Comparison of ENCODE assay signal across 35 mouse cellular contexts in genomic region chr2:28171962-28172361, GRCm38 (mm10). TPM values are rescaled to one million over a fixed set of nuclear protein-coding genes. Genes with fewer than 3 reads are reported as not detected.
"Had no signal": no experiment of that assay in that cellular context is flagged by ENCODE, and none has a peak within 500 bp of the region (broad histone marks: within the 10 kb centered on the region; RNA-seq: fewer than 3 reads in every experiment).

No protein-coding gene starts in this region.

- H3K4me1 ChIP-seq: heart, embryonic 10.5 days; heart, embryonic 12.5 days; heart, embryonic 15.5 days; hindbrain, embryonic 12.5 days; intestine, embryonic 15.5 days had no signal

- H3K4me3 ChIP-seq: heart, adult 2 months; heart, embryonic 10.5 days; heart, embryonic 12.5 days; heart, embryonic 13.5 days; heart, embryonic 15.5 days; hindbrain, embryonic 12.5 days; hindbrain, embryonic 13.5 days; hindbrain, embryonic 15.5 days; intestine, embryonic 15.5 days; kidney, embryonic 15.5 days; layer of hippocampus, adult 2 months had no signal

- H3K27ac ChIP-seq: heart, adult 2 months; heart, embryonic 10.5 days; heart, embryonic 13.5 days; heart, embryonic 15.5 days; hindbrain, embryonic 12.5 days; hindbrain, embryonic 13.5 days; hindbrain, embryonic 14.5 days; hindbrain, embryonic 15.5 days; intestine, embryonic 15.5 days; kidney, embryonic 15.5 days; kidney, postnatal 0 days; layer of hippocampus, adult 2 months had no signal

- H3K36me3 ChIP-seq: heart, embryonic 10.5 days; heart, embryonic 12.5 days; heart, embryonic 13.5 days; heart, embryonic 15.5 days; hindbrain, embryonic 12.5 days; hindbrain, embryonic 13.5 days; hindbrain, embryonic 15.5 days; intestine, embryonic 15.5 days; kidney, embryonic 15.5 days had no signal

- H3K9me3 ChIP-seq: heart, embryonic 10.5 days; heart, embryonic 13.5 days; heart, embryonic 15.5 days; hindbrain, embryonic 12.5 days; hindbrain, embryonic 13.5 days; hindbrain, embryonic 15.5 days; intestine, embryonic 15.5 days; kidney, embryonic 15.5 days had no signal

- DNase-seq: heart, adult 2 months; heart, postnatal 10 days; heart, postnatal 14 days; heart, postnatal 36 days; heart, postnatal 4 days; kidney, adult 11 months; kidney, adult 18-20 months; kidney, adult 2 months; kidney, adult 8-10 months; kidney, adult 9 months; kidney, postnatal 10 days; kidney, postnatal 14 days; kidney, postnatal 25 days; kidney, postnatal 36 days; kidney, postnatal 4 days; layer of hippocampus, adult 9-11 months; layer of hippocampus, postnatal 36 days had no signal

- ATAC-seq: hindbrain, embryonic 16.5 days; inflammation-experienced regulatory T-cells, adult 6 months; intestine, embryonic 15.5 days; intestine, embryonic 16.5 days; intestine, postnatal 0 days had no signal

- H3K27me3 ChIP-seq: hindbrain, embryonic 12.5 days; hindbrain, embryonic 13.5 days; hindbrain, embryonic 15.5 days; intestine, embryonic 15.5 days; kidney, embryonic 15.5 days had no signal

- H3K9ac ChIP-seq: heart, embryonic 12.5 days; heart, embryonic 13.5 days; heart, embryonic 15.5 days; hindbrain, embryonic 12.5 days; hindbrain, embryonic 13.5 days; hindbrain, embryonic 14.5 days; hindbrain, embryonic 15.5 days; intestine, embryonic 15.5 days; kidney, embryonic 15.5 days had no signal

- H3K4me2 ChIP-seq: heart, embryonic 11.5 days; heart, embryonic 12.5 days; heart, embryonic 13.5 days; heart, embryonic 15.5 days; hindbrain, embryonic 12.5 days; hindbrain, embryonic 13.5 days; hindbrain, embryonic 14.5 days; hindbrain, embryonic 15.5 days; intestine, embryonic 15.5 days; kidney, embryonic 15.5 days had no signal

RNA-seq across cellular contexts. Expression of gene Olfm1, which starts 20.8 kb away (rescaled TPM):
- total RNA-seq: hematopoietic stem cell, adult 5-6 weeks had no signal
